Mouse (Mus musculus) cerebellum, adult 18-20 months (tissue): ENCODE results near the gene Lin52.
A peak's percentile ranks its signal among the peaks of the same experiment; 100 is the strongest.

ENCODE experiments used
- DNase-seq, 2 experiments: peaks; one replicate each; pipeline ENCODE4 v3.0.0; 2021

The Lin52 gene

GRCm38 (mm10) chr12:84541391-84541958 lies 90.3 kb downstream of the Lin52 start:
- no peak for DNase-seq

- DNase-seq, result peak; percentile 63 to 84
Observed at GRCm38 (mm10) chr12:84546028-84546427, 94.8 kb downstream of the Lin52 start.

DNA sequence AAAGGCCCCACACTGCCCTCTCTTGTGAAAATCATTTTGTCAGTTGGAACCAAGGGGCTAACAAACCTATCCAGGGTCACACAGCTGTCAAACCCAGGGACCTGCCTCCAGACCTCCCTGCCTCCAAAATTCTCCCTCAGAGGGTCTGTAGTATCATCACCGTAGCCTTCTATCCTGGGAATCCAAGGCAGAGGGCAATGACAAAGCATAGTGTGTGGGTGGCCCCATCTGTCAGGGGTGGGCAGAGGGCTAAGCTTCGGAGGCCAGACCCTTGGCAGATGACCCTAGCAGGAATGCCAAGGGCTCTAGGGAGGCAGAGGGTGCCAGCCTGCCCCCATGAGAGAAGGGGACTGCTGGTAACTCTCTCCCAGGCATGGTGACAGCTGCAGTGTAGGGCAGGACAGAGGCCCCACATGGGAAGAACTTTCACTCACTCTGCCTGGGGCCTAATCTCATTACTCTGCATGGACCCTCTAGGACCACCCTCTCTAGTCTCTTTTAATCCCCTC lies 95.4 kb downstream of the Lin52 start:
- DNase-seq, result no peak

DNA sequence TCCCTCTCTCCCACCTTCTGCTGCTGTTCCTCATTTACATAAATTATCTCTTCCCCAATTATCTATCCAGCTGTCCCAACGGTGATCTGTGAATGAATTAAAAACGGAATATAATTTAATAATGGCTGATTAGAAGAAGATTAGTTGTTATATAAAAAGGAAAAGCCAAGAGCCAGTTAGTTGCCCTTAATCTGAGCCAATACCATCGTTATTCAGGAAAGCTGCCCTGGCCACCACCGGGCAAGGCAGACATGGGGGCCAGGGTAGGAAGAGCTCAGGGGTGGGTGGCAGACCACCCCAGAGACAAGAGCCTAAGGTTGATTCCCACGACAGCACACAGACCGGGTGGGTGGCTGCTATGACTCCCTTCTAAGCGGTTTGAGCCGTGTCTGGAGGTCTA lies 97.0 kb downstream of the Lin52 start:
- DNase-seq, result no peak

GRCm38 (mm10) chr12:84555218-84555617 lies 104.0 kb downstream of the Lin52 start:
- DNase-seq, result no peak

DNA sequence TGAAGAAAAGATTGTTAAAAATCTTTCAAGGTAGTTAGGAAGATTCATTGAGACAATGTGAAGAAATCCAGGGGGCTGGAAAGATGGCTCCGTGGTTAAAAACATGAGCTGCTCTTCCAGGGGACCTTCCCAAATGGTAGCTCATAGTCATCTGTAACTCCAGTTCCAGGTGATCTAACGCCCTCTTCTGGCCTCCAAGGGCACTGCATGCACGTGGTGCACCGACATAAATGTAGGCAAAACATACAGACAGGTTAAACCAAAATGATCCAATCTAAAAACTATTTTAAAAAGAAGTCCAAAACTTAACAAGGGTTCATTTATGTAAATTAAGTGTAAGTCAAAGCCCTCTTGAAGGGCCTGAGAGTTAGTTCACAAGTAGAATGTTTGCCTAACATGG lies 111.3 kb downstream of the Lin52 start:
- DNase-seq, result no peak

DNA sequence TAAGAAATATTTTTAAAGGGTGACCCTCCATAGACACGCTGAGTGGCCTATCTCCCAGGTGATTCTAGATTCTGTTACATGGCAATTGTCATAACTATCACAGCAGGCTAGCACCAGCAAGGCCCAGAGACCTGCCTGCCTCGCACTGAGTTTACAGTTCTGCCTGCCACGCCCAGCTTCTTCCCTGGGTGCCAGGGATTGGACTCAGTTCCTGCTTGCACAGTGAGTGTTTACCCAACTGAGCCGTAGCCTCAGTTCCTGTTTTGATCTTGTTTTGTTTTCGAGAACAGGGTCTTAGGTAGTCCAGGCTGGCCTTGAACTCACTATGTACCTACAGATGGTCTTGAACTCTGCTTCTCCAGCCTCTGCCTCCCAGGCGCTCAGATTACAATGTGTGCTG lies 116.4 kb downstream of the Lin52 start:
- no peak for DNase-seq

DNA sequence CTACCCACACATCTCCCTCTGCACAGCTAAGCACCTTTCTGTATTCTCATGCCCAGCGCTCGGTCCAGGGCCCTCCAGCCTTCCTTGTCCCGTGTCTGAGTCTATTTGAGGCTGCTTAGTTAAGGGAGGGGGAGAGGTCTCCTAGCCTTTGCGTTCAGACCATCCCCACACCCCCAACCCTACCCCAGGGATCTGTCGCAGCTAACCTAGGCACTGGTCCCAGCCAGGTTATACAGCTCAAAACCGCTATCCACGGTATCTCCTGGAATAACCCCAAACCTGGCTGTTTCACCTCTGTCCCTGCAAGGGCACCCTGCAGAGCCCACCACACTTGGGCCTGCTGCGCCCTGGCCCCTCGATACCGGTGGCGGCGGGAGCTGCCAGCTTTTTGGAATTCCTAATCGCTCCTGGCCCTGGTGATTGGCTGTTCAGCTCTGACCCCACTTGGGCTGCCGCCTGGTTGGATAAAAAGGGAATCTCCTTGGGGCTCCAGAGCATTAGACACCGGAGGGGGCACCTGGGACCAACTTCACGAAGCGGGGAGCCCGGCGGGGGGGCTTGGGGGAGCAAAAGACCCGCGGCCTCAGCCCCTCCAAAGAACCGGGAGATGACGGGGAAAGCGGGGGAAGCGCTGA lies 118.2 kb downstream of the Lin52 start, which contains the start of gene Vsx2:
Vsx2 (plus strand) TSS at position 427 of the 635 bp plus-strand sequence.
- no peak for DNase-seq

DNA sequence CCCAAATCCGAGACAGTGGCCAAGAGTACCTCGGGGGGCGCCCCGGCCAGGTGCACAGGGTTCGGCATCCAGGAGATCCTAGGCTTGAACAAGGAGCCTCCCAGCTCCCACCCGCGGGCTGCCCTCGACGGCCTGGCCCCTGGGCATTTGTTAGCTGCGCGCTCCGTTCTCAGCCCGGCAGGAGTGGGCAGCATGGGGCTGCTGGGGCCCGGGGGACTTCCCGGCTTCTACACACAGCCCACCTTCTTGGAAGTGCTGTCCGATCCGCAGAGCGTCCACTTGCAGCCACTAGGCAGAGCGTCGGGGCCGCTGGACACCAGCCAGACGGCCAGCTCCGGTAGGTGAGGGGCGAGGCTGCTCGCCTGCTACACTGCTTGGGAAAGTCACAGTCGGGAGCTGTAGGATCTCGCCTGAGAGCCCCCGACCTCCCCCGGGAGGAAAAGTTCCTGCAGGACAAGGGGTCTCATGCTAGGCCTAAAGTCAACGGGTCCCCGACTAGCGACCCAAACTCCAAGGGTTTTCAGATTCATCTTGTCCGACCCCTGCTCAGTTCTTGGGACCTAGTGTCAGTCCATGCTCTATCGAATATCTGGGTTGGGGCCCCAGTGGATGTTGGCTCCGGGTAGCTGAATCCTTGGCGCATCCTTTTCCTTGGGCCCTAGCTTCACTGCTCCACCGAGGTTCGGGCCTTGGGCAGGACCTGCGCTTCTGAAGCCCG lies 118.9 kb downstream of the Lin52 start:
- no peak for DNase-seq

- DNase-seq, result peak in 1 of 2 experiments; percentile 26
Observed at GRCm38 (mm10) chr12:84570694-84571415, 119.6 kb downstream of the Lin52 start.

DNA sequence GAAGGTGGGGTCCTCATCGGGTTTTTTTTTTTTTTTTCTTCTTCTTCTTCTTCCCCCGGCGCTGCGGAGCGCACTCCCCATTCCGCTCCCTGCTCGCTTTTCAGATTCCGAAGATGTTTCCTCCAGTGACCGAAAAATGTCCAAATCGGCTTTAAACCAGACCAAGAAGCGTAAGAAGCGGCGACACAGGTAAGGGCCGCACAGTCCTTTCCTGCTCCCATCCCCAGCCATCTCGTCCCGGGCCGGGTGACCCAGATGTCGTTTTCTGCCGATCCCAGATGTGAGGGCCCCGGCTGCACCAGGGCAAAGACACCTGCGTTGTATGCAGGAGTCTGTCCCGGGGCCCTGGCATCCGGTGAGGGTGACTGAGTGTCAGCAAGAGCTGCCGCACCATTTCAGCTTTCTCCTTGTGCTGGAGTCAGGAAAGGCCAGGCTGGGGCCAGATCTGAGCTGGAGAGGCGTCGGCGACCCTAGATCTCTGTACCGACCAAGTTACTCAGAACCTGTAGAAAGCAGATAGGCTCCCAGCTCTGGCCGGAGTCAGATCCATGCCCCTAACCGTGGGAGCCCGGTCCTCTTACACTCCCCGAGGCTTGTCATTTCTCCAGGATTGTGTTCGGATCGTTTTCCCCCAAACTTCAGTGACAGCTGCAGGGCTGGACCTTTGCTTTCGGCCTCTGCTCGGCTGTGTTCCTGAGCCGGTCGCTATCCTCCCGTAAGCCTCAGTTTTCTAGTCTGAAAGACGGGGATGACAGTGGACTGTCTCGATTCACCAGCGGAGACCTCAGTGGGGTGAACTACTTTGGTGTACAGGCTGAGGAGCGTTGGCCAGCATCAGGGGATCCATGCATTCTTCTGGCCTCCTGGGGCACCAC lies 120.5 kb downstream of the Lin52 start:
- peak in 1 of 2 experiments; percentile 43 for DNase-seq

- DNase-seq, result no peak
Observed at GRCm38 (mm10) chr12:84572341-84572720, 121.1 kb downstream of the Lin52 start.

GRCm38 (mm10) chr12:84573094-84573493 lies 121.9 kb downstream of the Lin52 start:
- DNase-seq, result no peak

DNA sequence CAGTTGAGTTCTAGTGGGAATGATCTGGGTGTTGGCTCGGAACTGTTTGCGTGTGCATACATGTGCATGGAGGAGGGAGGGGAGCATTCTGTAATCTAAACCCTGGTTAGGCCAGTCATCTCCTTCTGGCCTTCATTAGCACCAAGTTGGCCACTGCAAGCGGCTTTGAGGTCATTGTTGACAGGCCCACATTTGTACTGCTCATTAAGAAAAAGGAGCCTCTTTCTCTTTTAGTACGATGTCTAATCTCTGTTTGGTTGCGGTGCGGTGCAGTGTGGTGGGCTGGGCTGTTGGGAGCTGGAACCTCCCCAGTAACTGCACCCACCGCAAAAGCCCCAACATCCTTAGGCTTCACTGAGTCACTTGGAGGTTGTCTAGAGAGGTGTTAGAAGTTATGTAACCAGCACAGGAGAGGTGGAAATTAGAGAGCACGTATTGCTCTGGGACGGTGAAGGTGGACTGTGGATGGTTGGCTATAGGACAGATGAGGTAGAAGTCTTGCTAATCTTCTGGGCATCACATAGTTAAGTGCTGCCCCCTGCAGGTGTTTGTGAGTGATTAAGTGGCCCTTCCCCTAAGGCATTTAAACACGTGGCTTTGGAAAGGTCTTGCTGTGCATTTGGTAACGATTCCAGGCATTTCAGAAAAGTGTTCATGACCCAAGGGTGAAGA lies 126.7 kb downstream of the Lin52 start:
- no peak for DNase-seq

DNA sequence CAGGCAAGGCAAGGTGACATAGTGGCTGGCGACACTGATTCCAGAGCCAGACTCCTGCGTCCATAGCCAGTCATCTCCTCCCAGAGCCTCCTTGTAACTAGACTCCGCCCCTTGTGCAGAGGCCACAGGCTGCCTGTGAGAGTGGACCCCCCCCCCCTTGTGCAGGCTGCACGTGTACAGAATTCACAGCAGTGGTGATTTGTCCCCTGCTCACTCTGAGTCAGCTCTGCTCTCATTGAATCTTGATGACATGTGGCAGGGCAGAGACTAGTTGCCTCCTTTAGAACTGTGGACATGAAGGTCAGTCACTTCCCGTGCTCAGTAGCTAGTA lies 127.2 kb downstream of the Lin52 start:
- no peak for DNase-seq

- no peak for DNase-seq
Observed at GRCm38 (mm10) chr12:84581285-84581684, 130.1 kb downstream of the Lin52 start.

GRCm38 (mm10) chr12:84589825-84590761 lies 138.9 kb downstream of the Lin52 start:
- peak; percentile 95 to 99 for DNase-seq
